Mouse (Mus musculus) cerebellum, adult 11-12 months (tissue): ENCODE results near the gene Cd93.

Experiments
- DNase-seq: peaks from one replicate; pipeline ENCODE4 v3.0.0; 2022

Gene Cd93

GRCm38 (mm10) chr2:148441421-148441820 is 1.9 kb downstream of the Cd93 start:
- no peak for DNase-seq

GRCm38 (mm10) chr2:148439691-148440276 is 3.6 kb downstream of the Cd93 start:
- no peak for DNase-seq

GRCm38 (mm10) chr2:148436285-148436684 is 7.1 kb downstream of the Cd93 start:
- no peak for DNase-seq

DNA sequence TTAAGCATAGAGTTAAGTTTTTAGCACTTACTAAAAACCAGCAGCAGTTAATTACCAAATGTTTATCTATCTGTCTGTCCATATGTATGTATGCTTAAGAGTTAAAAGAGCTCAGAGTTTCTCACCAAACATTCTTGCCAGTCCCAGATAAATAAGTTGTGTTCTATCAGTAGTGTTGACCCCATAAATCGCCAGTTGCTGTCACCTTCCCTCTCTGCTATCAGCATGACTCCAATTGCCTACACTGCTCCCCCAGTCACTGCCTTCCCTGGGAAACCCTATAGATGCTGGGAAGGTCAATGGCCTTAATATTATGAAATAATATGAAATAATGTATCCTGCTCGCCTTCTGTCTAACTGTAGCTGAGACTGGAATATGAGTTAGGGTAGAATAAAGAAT is 11.0 kb downstream of the Cd93 start:
- DNase-seq, result no peak

DNA sequence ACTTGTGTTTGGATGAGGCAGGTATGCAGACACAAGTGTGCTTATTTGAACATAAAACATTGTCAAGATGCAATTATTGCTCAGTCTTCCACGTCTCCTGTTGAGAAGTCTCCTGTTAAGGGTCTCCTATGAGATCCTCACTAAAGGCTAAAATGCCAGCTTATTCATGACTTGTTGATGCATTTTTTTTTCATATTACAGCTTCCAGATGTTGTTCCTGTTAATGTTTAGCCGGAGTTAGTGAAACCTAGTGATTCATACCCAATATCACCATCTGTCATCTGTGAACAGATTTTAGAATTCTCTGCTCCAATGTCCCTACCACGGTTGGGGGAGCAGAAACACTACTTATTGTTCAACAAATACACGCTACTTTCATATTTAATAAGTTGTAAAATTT is 12.4 kb downstream of the Cd93 start:
- DNase-seq, result no peak

- DNase-seq, result no peak
Measured at GRCm38 (mm10) chr2:148429001-148429505, 14.3 kb downstream of the Cd93 start.

DNA sequence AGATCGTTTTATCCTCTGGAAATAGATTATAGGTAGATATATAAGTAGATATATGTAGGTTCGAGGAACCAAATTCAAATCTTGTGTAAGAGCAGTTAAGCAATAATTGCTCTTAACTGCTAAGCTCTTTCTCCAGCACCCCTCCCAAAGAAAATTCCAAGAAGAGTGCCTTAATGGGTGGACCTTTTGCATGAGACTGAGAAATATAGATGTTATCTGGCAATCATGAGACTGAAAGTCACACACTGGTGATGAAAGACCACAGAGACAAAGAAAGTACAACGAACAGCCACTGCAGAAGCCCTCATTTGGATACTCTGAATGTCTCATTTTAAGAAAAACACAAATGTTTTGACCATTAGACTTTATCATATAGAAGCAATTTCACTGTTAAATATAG is 14.8 kb downstream of the Cd93 start:
- no peak for DNase-seq

DNA sequence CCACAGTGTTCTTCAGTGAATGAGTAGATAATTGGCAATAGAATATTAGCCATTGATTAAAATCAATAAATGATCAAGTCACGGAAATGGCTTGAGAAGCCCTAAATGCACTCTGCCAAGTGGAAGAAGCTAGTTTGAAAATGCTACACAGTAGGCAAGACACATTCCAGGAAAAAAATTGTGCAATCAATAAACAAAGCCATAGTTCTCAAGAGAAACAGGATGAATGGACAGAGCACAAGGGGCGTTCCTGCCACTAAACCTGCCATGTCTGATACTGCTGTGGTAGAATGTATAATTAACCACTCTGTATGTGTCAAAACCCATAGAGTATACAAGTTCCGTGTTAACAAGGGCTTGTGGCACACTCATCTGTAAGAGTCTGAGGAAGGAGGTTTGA is 15.8 kb downstream of the Cd93 start:
- no peak for DNase-seq

- no peak for DNase-seq
Measured at GRCm38 (mm10) chr2:148425709-148426382, 17.5 kb downstream of the Cd93 start.

DNA sequence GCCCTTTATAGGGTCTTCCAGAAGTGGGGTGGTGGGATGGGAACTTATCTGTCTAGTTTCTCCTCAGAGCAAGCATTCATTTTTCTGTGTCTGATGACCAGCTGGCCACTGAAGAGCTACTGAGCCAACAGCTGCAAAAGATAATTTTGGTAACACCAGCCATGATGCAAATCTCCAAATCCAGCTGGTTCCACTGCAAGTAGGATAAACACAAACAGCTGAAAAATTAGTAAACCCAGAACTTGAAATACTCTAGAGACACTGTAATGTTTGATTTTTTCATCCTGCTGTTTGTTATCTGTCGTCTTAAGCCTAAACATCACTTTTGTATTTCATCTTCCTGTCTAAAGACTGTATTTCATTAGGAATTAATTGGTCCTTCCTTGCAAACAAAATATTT is 21.7 kb downstream of the Cd93 start:
- no peak for DNase-seq

GRCm38 (mm10) chr2:148421112-148421511 is 22.3 kb downstream of the Cd93 start:
- no peak for DNase-seq

GRCm38 (mm10) chr2:148419776-148420175 is 23.6 kb downstream of the Cd93 start:
- no peak for DNase-seq

GRCm38 (mm10) chr2:148419151-148419550 is 24.2 kb downstream of the Cd93 start:
- no peak for DNase-seq

DNA sequence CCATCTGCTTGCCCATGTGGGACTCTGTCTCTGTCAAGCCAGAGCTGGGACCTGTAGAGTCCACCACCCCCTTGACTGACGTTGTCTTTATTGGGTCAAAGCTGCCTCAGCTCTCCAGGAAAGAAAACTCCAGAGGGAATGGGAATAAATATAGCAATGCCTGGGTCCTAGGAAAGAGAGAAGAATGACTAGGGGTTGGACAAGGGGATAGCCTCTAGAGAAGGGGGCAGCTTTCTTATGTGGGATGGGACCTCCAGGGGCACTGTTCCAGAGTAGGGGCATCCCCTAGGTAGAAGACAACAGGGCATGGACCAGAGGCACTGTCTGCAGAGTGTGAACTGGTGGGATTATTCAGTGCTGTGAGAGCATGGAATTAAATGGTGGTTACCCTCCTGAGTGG is 33.5 kb downstream of the Cd93 start:
- no peak for DNase-seq

DNA sequence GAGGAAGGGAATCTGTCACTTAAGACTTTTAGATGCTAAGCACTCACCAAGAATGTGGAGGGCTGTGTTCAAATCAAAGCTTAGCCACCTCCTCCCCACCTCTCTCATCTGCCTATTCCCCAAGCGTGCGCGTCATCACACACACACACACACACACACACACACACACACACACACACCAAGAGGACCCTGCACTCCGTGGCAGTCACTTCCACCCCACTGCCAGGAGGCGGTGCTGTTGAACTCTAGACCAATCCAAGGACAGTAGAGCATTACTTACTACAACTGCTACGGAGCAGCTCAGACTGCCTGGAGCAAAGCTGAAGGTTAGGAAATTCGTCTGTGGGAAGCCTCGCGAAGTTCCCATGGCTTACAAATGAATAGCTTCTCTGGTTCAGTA is 34.2 kb downstream of the Cd93 start:
- no peak for DNase-seq

GRCm38 (mm10) chr2:148408761-148409120 is 34.6 kb downstream of the Cd93 start:
- DNase-seq, result no peak

GRCm38 (mm10) chr2:148407870-148408760 is 35.2 kb downstream of the Cd93 start, which contains the start of gene Thbd:
Thbd (minus strand) TSS chr2:148408188.
- no peak for DNase-seq

GRCm38 (mm10) chr2:148406971-148407869 is 36.1 kb downstream of the Cd93 start:
- no peak for DNase-seq

GRCm38 (mm10) chr2:148406160-148406970 is 37.0 kb downstream of the Cd93 start:
- no peak for DNase-seq

GRCm38 (mm10) chr2:148404906-148405305 is 38.5 kb downstream of the Cd93 start:
- DNase-seq, result no peak

- no peak for DNase-seq
Measured at GRCm38 (mm10) chr2:148402227-148402626, 41.1 kb downstream of the Cd93 start.
